In genomic region chr17:35134801-35135590, GRCm38 (mm10) we compare ENCODE assay signal across 8 mouse cellular contexts. TPM values are rescaled to one million over a fixed set of nuclear protein-coding genes. Genes with fewer than 3 reads are reported as not detected.
A peak's percentile ranks its signal among the peaks of the same experiment; 100 is the strongest.
DNase-seq lines count a peak whose midpoint lies in the region; ATAC-seq lines count a peak whose summit lies in the region.

TSS of gene Bag6 (plus strand) at chr17:35135178.

- H3K9me3 ChIP-seq in forebrain, embryonic 11.5 days (ENCODE audit: control insufficient read depth, low read length): no peaks in the 10 kb centered on the region
- no peaks in the 10 kb centered on the region for H3K9me3 ChIP-seq in heart, embryonic 16.5 days (replicated peaks; ENCODE audit: control insufficient read depth, low read length)
- H3K9me3 ChIP-seq in liver, embryonic 15.5 days (replicated peaks): no peaks in the 10 kb centered on the region
- H3K9me3 ChIP-seq in neural tube, embryonic 12.5 days: no peaks in the 10 kb centered on the region

- ATAC-seq in forebrain, embryonic 11.5 days (replicated peaks; ENCODE audit: low FRiP score): peak; percentile 93
- ATAC-seq in heart, embryonic 16.5 days (replicated peaks; ENCODE audit: extremely low read depth, insufficient read depth, low FRiP score): peak; percentile 95
- ATAC-seq in liver, embryonic 15.5 days (ENCODE audit: insufficient read depth): peak; percentile 89
- peak; percentile 95 for ATAC-seq in neural tube, embryonic 12.5 days (ENCODE audit: low FRiP score, low read depth)

- H3K36me3 ChIP-seq in forebrain, embryonic 11.5 days (ENCODE audit: control insufficient read depth, insufficient read depth, low read length): peaks cover 11% of the 10 kb centered on the region; the same call in 1 of the 2 replicates
- H3K36me3 ChIP-seq in heart, embryonic 16.5 days (ENCODE audit: control insufficient read depth, insufficient read depth): peaks cover 12% of the 10 kb centered on the region
- peaks cover 27% of the 10 kb centered on the region for H3K36me3 ChIP-seq in liver, embryonic 15.5 days (replicated peaks)
- H3K36me3 ChIP-seq in neural tube, embryonic 12.5 days: peaks cover 19% of the 10 kb centered on the region

- H3K4me1 ChIP-seq in forebrain, embryonic 11.5 days (replicated peaks; ENCODE audit: control insufficient read depth, insufficient read depth, low read length): peaks cover 3% of the 10 kb centered on the region
- peaks cover 16% of the 10 kb centered on the region for H3K4me1 ChIP-seq in heart, embryonic 16.5 days (ENCODE audit: control insufficient read depth, insufficient read depth, low read length)
- H3K4me1 ChIP-seq in liver, embryonic 15.5 days (replicated peaks): peaks cover 39% of the 10 kb centered on the region
- H3K4me1 ChIP-seq in neural tube, embryonic 12.5 days: peaks cover 23% of the 10 kb centered on the region

- no peaks in the 10 kb centered on the region for H3K27me3 ChIP-seq in forebrain, embryonic 11.5 days (ENCODE audit: control insufficient read depth, insufficient read depth, low read length)
- no peaks in the 10 kb centered on the region for H3K27me3 ChIP-seq in heart, embryonic 16.5 days (ENCODE audit: control insufficient read depth, insufficient read depth, low read length)
- H3K27me3 ChIP-seq in liver, embryonic 15.5 days: no peaks in the 10 kb centered on the region
- H3K27me3 ChIP-seq in neural tube, embryonic 12.5 days (replicated peaks): no peaks in the 10 kb centered on the region

- H3K27ac ChIP-seq in forebrain, embryonic 11.5 days (ENCODE audit: low read depth, low read length): peak within 1 kb of the TSS; percentile 92
- H3K27ac ChIP-seq in heart, embryonic 16.5 days (ENCODE audit: low read length): peak within 1 kb of the TSS; percentile 97
- H3K27ac ChIP-seq in liver, embryonic 15.5 days (replicated peaks): peak within 1 kb of the TSS; percentile 92
- peak within 1 kb of the TSS; percentile 77 for H3K27ac ChIP-seq in neural tube, embryonic 12.5 days

- H3K9ac ChIP-seq in forebrain, embryonic 11.5 days (ENCODE audit: low read length): peak within 1 kb of the TSS; percentile 77
- H3K9ac ChIP-seq in heart, embryonic 16.5 days (ENCODE audit: low read length): peak within 1 kb of the TSS; percentile 90
- H3K9ac ChIP-seq in liver, embryonic 15.5 days: peak within 1 kb of the TSS; percentile 77
- peak within 1 kb of the TSS; percentile 76 for H3K9ac ChIP-seq in neural tube, embryonic 12.5 days

- WGBS in forebrain, embryonic 11.5 days: under 1% methylated on average over 66 of the region's 66 CpGs
- WGBS in heart, embryonic 16.5 days: under 1% methylated on average over 66 of the region's 66 CpGs
- under 1% methylated on average over 66 of the region's 66 CpGs for WGBS in liver, embryonic 15.5 days (ENCODE audit: insufficient replicate concordance)
- WGBS in neural tube, embryonic 12.5 days: under 1% methylated on average over 66 of the region's 66 CpGs

- peak within 1 kb of the TSS; percentile 82 for H3K4me3 ChIP-seq in forebrain, embryonic 11.5 days (ENCODE audit: low read depth, low read length)
- peak within 1 kb of the TSS; percentile 86 for H3K4me3 ChIP-seq in heart, embryonic 16.5 days (ENCODE audit: low read length)
- H3K4me3 ChIP-seq in liver, embryonic 15.5 days (replicated peaks): peak within 1 kb of the TSS; percentile 89
- peak within 1 kb of the TSS; percentile 77 for H3K4me3 ChIP-seq in neural tube, embryonic 12.5 days

- H3K4me2 ChIP-seq in forebrain, embryonic 11.5 days (ENCODE audit: low read depth, low read length, severe bottlenecking): peak within 1 kb of the TSS; percentile 71
- peak within 1 kb of the TSS; percentile 92 for H3K4me2 ChIP-seq in heart, embryonic 16.5 days (ENCODE audit: low read depth, low read length)
- peak within 1 kb of the TSS; percentile 90 for H3K4me2 ChIP-seq in liver, embryonic 15.5 days
- peak within 1 kb of the TSS; percentile 90 for H3K4me2 ChIP-seq in neural tube, embryonic 12.5 days (replicated peaks)

- peak; percentile 92 to 95 for DNase-seq in CD8-positive naive resting alpha-beta T cell, adult 2 months (ENCODE audit: low read depth in 2 of 2, low spot score in 2 of 2)
- peak; percentile 87 for DNase-seq in c-Kit-positive CD71-negative TER-119-negative erythroid progenitor cells, embryonic 14.5 days (ENCODE audit: low read depth)
- DNase-seq in forebrain, embryonic 11.5 days (ENCODE audit: low spot score): peak; percentile 97
- peak; percentile 94 to 97 for DNase-seq in kidney, postnatal 36 days
- DNase-seq in telencephalon, adult 2 months (ENCODE audit: low read depth, low spot score): peak; percentile 93

RNA-seq across cellular contexts. Expression of gene Bag6, which starts in this region (rescaled TPM):
- 96.6 and 100 TPM in 2 replicates for polyA plus RNA-seq in forebrain, embryonic 11.5 days (2014; fragmentation: Nextera tagmentation; extraction: Ambion mirVana)
- 37.5 and 40.5 TPM in 2 replicates for polyA plus RNA-seq in heart, embryonic 16.5 days (2015; fragmentation: Nextera tagmentation; extraction: Ambion mirVana)
- 19.3 and 20.0 TPM in 2 replicates for polyA plus RNA-seq in liver, embryonic 15.5 days (2015; fragmentation: Nextera tagmentation; extraction: Ambion mirVana)
- polyA plus RNA-seq in neural tube, embryonic 12.5 days (2016; fragmentation: Nextera tagmentation; extraction: Ambion mirVana): 82.8 and 84.5 TPM in 2 replicates

Comparison
In these comparisons a context has a peak if more than half of its experiments do, and no peak if none do; other contexts are left out.
1. Peak in every context shown above with its lines: DNase-seq, ATAC-seq, H3K4me3 ChIP-seq and H3K27ac ChIP-seq.